Mouse (Mus musculus): Measurements from ENCODE around the gene Pitx2. TPM values are rescaled to one million over a fixed set of nuclear protein-coding genes. Genes with fewer than 3 reads are reported as not detected.

The Pitx2 gene
- total RNA-seq, 1 experiment, result 9.8 TPM

GRCm38 (mm10) chr3:129215751-129216331 is 16.2 kb downstream of the Pitx2 start:
- Histone ChIP-seq H3K4me3 (ENCODE audit: insufficient read depth in 1 of 2, low read depth in 1 of 2, low read length in 2 of 2, poor library complexity in 1 of 2, severe bottlenecking in 1 of 2) (peak overlapping the region; percentile 64 to 70), H3K4me1 (ENCODE audit: control insufficient read depth in 2 of 2, insufficient read depth in 2 of 2, low read length in 2 of 2, poor library complexity in 1 of 2) (peaks cover 0 to 10% of the 10 kb centered on the region in 2 experiments; a peak in 1 of 4 replicates), H3K36me3 (ENCODE audit: control insufficient read depth, insufficient read depth, low read length, poor library complexity, severe bottlenecking) (no peaks in the 10 kb centered on the region), H3K27ac (ENCODE audit: insufficient read depth, low read depth, low read length, poor library complexity, severe bottlenecking) (peak overlapping the region; percentile 26; the same call in 1 of the 2 replicates), H3K9me3 (ENCODE audit: control insufficient read depth, insufficient read depth, low read depth, low read length) (no peaks in the 10 kb centered on the region), H3K9ac (ENCODE audit: insufficient read depth, low read depth, low read length, poor library complexity, severe bottlenecking) (peak overlapping the region; percentile 66; the same call in 1 of the 2 replicates)
- no peak for TF ChIP-seq ZC3H11A (IDR thresholded peaks at IDR 0.05; ENCODE audit: borderline replicate concordance, low read depth, low read length)
- no peak for TF ChIP-seq ZNF384 (IDR thresholded peaks at IDR 0.05; ENCODE audit: low read depth, low read length)
- no peak for TF ChIP-seq MAFK (IDR thresholded peaks at IDR 0.05; ENCODE audit: insufficient read depth, low read depth, low read length)
- no peak for TF ChIP-seq CHD2 (IDR thresholded peaks at IDR 0.05; ENCODE audit: low read depth, low read length)
- TF ChIP-seq HCFC1 (IDR thresholded peaks at IDR 0.05; ENCODE audit: borderline replicate concordance, insufficient read depth, low read length), result no peak
- DNase-seq (ENCODE audit: low read depth, low spot score), result no peak
- in situ Hi-C loops (cut with MboI; ENCODE audit: low sequenced_read_pairs in 2 of 2, unreplicated experiment in 2 of 2), result loop anchor here in 1 of 2 experiments (25.0 kb wide), 1 partner anchor 1896 kb away; the partner anchor contains the start of gene Lef1

GRCm38 (mm10) chr3:129216491-129216890 is 16.8 kb downstream of the Pitx2 start:
- in situ Hi-C loops (cut with MboI; ENCODE audit: low sequenced_read_pairs in 2 of 2, unreplicated experiment in 2 of 2), result loop anchor here in 1 of 2 experiments (25.0 kb wide), 1 partner anchor 1896 kb away; the partner anchor contains the start of gene Lef1
- peaks cover 0 to 10% of the 10 kb centered on the region in 2 experiments; a peak in 1 of 4 replicates for H3K4me1 ChIP-seq (ENCODE audit: control insufficient read depth in 2 of 2, insufficient read depth in 2 of 2, low read length in 2 of 2, poor library complexity in 1 of 2)
- no peak for DNase-seq (ENCODE audit: low read depth, low spot score)
- no peak for TF ChIP-seq MAFK (IDR thresholded peaks at IDR 0.05; ENCODE audit: insufficient read depth, low read depth, low read length)
- TF ChIP-seq CHD2 (IDR thresholded peaks at IDR 0.05; ENCODE audit: low read depth, low read length), result no peak
- no peak for TF ChIP-seq ZC3H11A (IDR thresholded peaks at IDR 0.05; ENCODE audit: borderline replicate concordance, low read depth, low read length)
- no peak for TF ChIP-seq HCFC1 (IDR thresholded peaks at IDR 0.05; ENCODE audit: borderline replicate concordance, insufficient read depth, low read length)
- no peak for TF ChIP-seq ZNF384 (IDR thresholded peaks at IDR 0.05; ENCODE audit: low read depth, low read length)
- H3K9ac ChIP-seq (ENCODE audit: insufficient read depth, low read depth, low read length, poor library complexity, severe bottlenecking), result peak overlapping the region; percentile 23; the same call in 1 of the 2 replicates
- H3K4me3 ChIP-seq (ENCODE audit: insufficient read depth in 1 of 2, low read depth in 1 of 2, low read length in 2 of 2, poor library complexity in 1 of 2, severe bottlenecking in 1 of 2), result peak overlapping the region; percentile 64 to 70; a peak in 3 of 4 replicates
- no peaks in the 10 kb centered on the region for H3K36me3 ChIP-seq (ENCODE audit: control insufficient read depth, insufficient read depth, low read length, poor library complexity, severe bottlenecking)
- H3K9me3 ChIP-seq (ENCODE audit: control insufficient read depth, insufficient read depth, low read depth, low read length), result no peaks in the 10 kb centered on the region
- peak overlapping the region; percentile 63; the same call in 1 of the 2 replicates for H3K27ac ChIP-seq (ENCODE audit: insufficient read depth, low read depth, low read length, poor library complexity, severe bottlenecking)

GRCm38 (mm10) chr3:129216911-129217561 is 17.4 kb downstream of the Pitx2 start:
- no peaks in the 10 kb centered on the region for H3K36me3 ChIP-seq (ENCODE audit: control insufficient read depth, insufficient read depth, low read length, poor library complexity, severe bottlenecking)
- H3K4me1 ChIP-seq (ENCODE audit: control insufficient read depth in 2 of 2, insufficient read depth in 2 of 2, low read length in 2 of 2, poor library complexity in 1 of 2), result peaks cover 0 to 10% of the 10 kb centered on the region in 2 experiments; a peak in 1 of 4 replicates
- H3K9me3 ChIP-seq (ENCODE audit: control insufficient read depth, insufficient read depth, low read depth, low read length), result no peaks in the 10 kb centered on the region
- TF ChIP-seq CHD2 (IDR thresholded peaks at IDR 0.05; ENCODE audit: low read depth, low read length), result no peak
- TF ChIP-seq ZNF384 (IDR thresholded peaks at IDR 0.05; ENCODE audit: low read depth, low read length), result no peak
- in situ Hi-C loops (cut with MboI; ENCODE audit: low sequenced_read_pairs in 2 of 2, unreplicated experiment in 2 of 2), result loop anchor here in 1 of 2 experiments (25.0 kb wide), 1 partner anchor 1895 kb away; the partner anchor contains the start of gene Lef1
- H3K9ac ChIP-seq (ENCODE audit: insufficient read depth, low read depth, low read length, poor library complexity, severe bottlenecking), result peak overlapping the region; percentile 23; the same call in 1 of the 2 replicates
- no peak for DNase-seq (ENCODE audit: low read depth, low spot score)
- peak overlapping the region; percentile 63; the same call in 1 of the 2 replicates for H3K27ac ChIP-seq (ENCODE audit: insufficient read depth, low read depth, low read length, poor library complexity, severe bottlenecking)
- peak overlapping the region; percentile 7 to 34; a peak in 2 of 4 replicates for H3K4me3 ChIP-seq (ENCODE audit: insufficient read depth in 1 of 2, low read depth in 1 of 2, low read length in 2 of 2, poor library complexity in 1 of 2, severe bottlenecking in 1 of 2)

GRCm38 (mm10) chr3:129217862-129218370 is 18.2 kb downstream of the Pitx2 start:
- TF ChIP-seq ZC3H11A (IDR thresholded peaks at IDR 0.05; ENCODE audit: borderline replicate concordance, low read depth, low read length), result no peak
- Histone ChIP-seq H3K27ac (ENCODE audit: insufficient read depth, low read depth, low read length, poor library complexity, severe bottlenecking) (peak overlapping the region; percentile 42; the same call in 1 of the 2 replicates), H3K9ac (ENCODE audit: insufficient read depth, low read depth, low read length, poor library complexity, severe bottlenecking) (peak overlapping the region; percentile 35; the same call in 1 of the 2 replicates), H3K36me3 (ENCODE audit: control insufficient read depth, insufficient read depth, low read length, poor library complexity, severe bottlenecking) (no peaks in the 10 kb centered on the region), H3K4me3 (ENCODE audit: insufficient read depth in 1 of 2, low read depth in 1 of 2, low read length in 2 of 2, poor library complexity in 1 of 2, severe bottlenecking in 1 of 2) (peak overlapping the region in 1 of 2 experiments; percentile 34; a peak in 1 of 4 replicates), H3K9me3 (ENCODE audit: control insufficient read depth, insufficient read depth, low read depth, low read length) (no peaks in the 10 kb centered on the region), H3K4me1 (ENCODE audit: control insufficient read depth in 2 of 2, insufficient read depth in 2 of 2, low read length in 2 of 2, poor library complexity in 1 of 2) (peaks cover 0 to 10% of the 10 kb centered on the region in 2 experiments; a peak in 1 of 4 replicates)
- no peak for DNase-seq (ENCODE audit: low read depth, low spot score)
- in situ Hi-C loops (cut with MboI; ENCODE audit: low sequenced_read_pairs in 2 of 2, unreplicated experiment in 2 of 2), result loop anchor here in 1 of 2 experiments (25.0 kb wide), 1 partner anchor 1894 kb away; the partner anchor contains the start of gene Lef1
